Mouse (Mus musculus) E14TG2a.4 (cell line): Measurements from ENCODE around the gene Ins2.
A peak's percentile ranks its signal among the peaks of the same experiment; 100 is the strongest.

Experiments used
- H3K27me3 ChIP-seq: 2 replicates; pipeline ENCODE4 v1.6.1; 2014; ENCODE audit warnings: low read length, control low read depth; ENCODE audit not compliant: insufficient read depth
- H3K36me3 ChIP-seq: 2 replicates; pipeline ENCODE4 v1.6.1; 2014; ENCODE audit warnings: low read length, control low read depth; ENCODE audit not compliant: insufficient read depth
- H3K4me1 ChIP-seq: replicated peaks from 2 replicates; pipeline ENCODE4 v1.6.1; 2014; ENCODE audit warnings: low read depth, low read length, control low read depth
- H3K4me3 ChIP-seq: replicated peaks from 2 replicates; pipeline ENCODE4 v1.5.1; 2014; ENCODE audit warnings: mild to moderate bottlenecking, low read length
- H3K9me3 ChIP-seq: 2 replicates; pipeline ENCODE4 v1.6.1; 2014; ENCODE audit warnings: low read length, control low read depth
- CTCF ChIP-seq: conservative IDR thresholded peaks from 2 replicates; pipeline ENCODE4 v1.5.1; 2014; ENCODE audit warnings: low read length
- NANOG ChIP-seq: IDR thresholded peaks from 2 replicates; pipeline ENCODE4 v1.6.1; 2014; ENCODE audit warnings: borderline replicate concordance, low read length, mixed read lengths
- POU5F1 ChIP-seq: IDR thresholded peaks from 2 replicates; pipeline ENCODE4 v1.6.1; 2014; ENCODE audit warnings: low read length, borderline replicate concordance

Gene Ins2

DNA sequence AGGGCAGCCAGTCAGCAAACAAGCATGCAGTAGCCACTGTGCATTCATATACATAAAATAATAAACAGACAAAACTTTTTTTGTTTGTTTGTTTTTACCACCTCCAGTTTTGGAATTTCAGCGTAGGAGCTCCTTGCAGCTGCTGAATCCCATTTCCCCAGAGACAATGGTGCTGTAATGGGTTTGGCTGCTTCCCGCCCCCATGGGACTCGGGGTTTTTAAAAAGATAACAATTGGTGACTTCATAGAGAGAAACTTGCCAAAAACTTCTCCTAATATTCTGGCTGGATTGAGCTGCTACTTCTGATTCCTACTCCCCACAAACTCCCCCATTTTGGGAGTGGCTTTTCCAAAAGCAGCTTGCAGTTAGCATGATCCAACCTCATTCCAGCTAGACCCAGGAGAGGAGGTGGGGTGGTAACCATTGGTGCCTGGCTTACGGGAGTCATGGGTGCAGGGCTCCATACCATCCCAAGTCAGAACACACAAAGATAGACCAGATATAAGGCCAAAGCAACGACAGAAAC lies 43.8 kb downstream of the Ins2 start:
- H3K4me3 ChIP-seq: no peak overlapping the region
- H3K36me3 ChIP-seq: no peaks in the 10 kb centered on the region
- no peaks in the 10 kb centered on the region for H3K9me3 ChIP-seq
- H3K27me3 ChIP-seq: 0 out of 2 replicates have a peak, but pooled peaks cover 7% of the 10 kb centered on the region
- no peak for TF ChIP-seq POU5F1
- no peak for TF ChIP-seq CTCF
- TF ChIP-seq NANOG: no peak
- no peaks in the 10 kb centered on the region for H3K4me1 ChIP-seq

GRCm38 (mm10) chr7:142678611-142679010 lies 64.6 kb downstream of the Ins2 start:
- no peaks in the 10 kb centered on the region for H3K9me3 ChIP-seq
- no peaks in the 10 kb centered on the region for H3K36me3 ChIP-seq
- TF ChIP-seq NANOG: no peak
- TF ChIP-seq CTCF: no peak
- TF ChIP-seq POU5F1: no peak
- H3K27me3 ChIP-seq: peaks cover 83% of the 10 kb centered on the region
- H3K4me3 ChIP-seq: no peak overlapping the region
- no peaks in the 10 kb centered on the region for H3K4me1 ChIP-seq

- H3K36me3 ChIP-seq: no peaks in the 10 kb centered on the region
- peaks cover 67% of the 10 kb centered on the region for H3K27me3 ChIP-seq
- H3K4me3 ChIP-seq: no peak overlapping the region
- no peaks in the 10 kb centered on the region for H3K4me1 ChIP-seq
- peaks cover 15% of the 10 kb centered on the region for H3K9me3 ChIP-seq
- TF ChIP-seq POU5F1 (no peak), NANOG (no peak), CTCF (peak; percentile 33)
Observed at GRCm38 (mm10) chr7:142675644-142676043, 67.5 kb downstream of the Ins2 start.

DNA sequence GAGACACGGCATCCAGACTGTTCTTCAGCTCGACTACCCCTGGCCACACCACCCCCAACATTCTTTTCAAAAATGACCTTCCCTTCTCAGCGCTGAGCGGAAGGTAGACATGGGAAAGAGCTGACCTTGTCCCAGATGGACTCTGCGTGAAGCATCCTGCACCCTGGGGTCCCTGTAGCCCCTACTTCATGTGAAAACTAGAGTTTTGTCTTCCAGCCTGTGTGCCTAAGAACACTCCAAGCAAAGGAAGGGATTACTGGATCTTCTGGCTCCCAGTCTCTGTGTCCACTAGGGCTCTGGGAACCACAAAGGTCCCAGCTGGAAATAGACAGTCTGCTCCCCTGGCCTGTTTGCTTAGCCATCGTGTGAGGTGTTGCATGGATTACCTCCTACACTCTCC lies 68.0 kb downstream of the Ins2 start:
- no peak for TF ChIP-seq CTCF
- TF ChIP-seq POU5F1: no peak
- no peak for TF ChIP-seq NANOG
- no peaks in the 10 kb centered on the region for H3K4me1 ChIP-seq
- peaks cover 62% of the 10 kb centered on the region for H3K27me3 ChIP-seq
- H3K4me3 ChIP-seq: no peak overlapping the region
- no peaks in the 10 kb centered on the region for H3K36me3 ChIP-seq
- H3K9me3 ChIP-seq: peaks cover 20% of the 10 kb centered on the region

GRCm38 (mm10) chr7:142672120-142672519 lies 71.1 kb downstream of the Ins2 start:
- Histone ChIP-seq H3K27me3 (peaks cover 37% of the 10 kb centered on the region), H3K9me3 (peaks cover 48% of the 10 kb centered on the region), H3K4me3 (no peak overlapping the region), H3K4me1 (no peaks in the 10 kb centered on the region), H3K36me3 (no peaks in the 10 kb centered on the region)
- TF ChIP-seq NANOG (no peak), POU5F1 (no peak), CTCF (peak; percentile 62)

DNA sequence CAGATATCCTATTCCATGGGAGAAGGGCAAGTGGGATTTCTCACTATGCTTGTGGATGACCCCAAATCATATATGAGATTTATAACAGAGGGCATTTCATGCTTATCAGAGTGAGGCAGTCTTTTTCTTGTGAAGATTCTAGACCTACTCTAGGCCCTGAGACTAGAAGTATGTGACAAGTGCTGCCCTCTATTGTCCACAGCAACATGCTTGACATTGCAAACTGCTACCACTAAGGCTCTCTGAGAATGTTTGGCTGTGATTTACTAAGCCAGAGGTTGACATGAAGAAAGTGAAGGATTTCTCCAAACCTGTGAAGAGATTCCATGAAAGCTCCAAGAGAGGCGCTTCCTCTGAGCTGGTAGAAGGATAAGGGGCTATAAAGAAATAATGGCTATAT lies 72.1 kb downstream of the Ins2 start:
- Histone ChIP-seq H3K4me3 (no peak overlapping the region), H3K36me3 (no peaks in the 10 kb centered on the region), H3K27me3 (peaks cover 37% of the 10 kb centered on the region), H3K9me3 (peaks cover 58% of the 10 kb centered on the region), H3K4me1 (no peaks in the 10 kb centered on the region)
- TF ChIP-seq NANOG: no peak
- TF ChIP-seq CTCF: no peak
- TF ChIP-seq POU5F1: no peak

DNA sequence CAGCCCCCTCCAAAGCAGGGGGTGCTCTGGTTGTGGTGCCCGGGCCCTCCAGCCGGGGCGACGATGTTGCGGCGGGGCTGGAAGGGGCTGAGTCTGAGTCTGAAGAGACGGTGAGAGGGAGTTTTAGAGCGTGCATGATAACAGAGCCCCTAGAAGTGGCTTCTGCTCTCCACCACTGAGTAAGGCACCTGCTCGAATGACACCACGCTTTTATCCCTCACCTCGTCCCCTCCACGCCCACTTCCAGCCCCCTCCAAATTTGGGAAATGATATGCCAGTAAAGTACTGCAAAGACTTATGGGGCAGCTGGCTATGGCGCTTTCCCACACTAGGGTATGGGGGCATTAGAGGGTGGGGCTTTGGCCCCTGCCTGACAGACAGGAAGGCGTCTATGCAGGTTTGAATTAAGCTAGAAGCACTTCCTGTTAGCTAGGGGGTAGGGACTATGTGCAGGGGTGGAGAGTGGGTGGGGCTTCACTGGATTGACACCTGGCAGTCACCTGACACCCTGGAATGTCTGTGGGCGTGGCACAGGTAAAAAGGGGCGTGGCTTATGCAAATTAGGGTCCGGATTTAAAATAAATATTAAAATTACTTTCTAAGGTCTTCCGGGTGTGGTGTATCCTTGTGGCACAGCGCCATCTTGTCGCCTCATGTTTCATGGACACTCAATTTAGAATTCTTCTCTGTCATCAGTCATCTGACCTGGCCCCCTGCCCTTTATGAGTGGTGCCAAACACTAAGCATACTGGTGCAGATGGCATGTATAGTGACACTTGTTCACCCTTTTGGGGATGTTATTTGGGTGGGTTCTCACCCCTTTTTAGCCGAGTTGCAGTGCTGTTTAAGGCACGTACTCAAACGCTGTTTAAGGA lies 73.2 kb downstream of the Ins2 start, which contains the start of gene Gm49394:
Gene Gm49394 (minus strand): TSS at position 192 of the 875 bp plus-strand sequence.
- TF ChIP-seq CTCF: no peak
- no peak for TF ChIP-seq POU5F1
- TF ChIP-seq NANOG: no peak
- Histone ChIP-seq H3K4me3 (peak within 1 kb of the TSS; percentile 23; the same call in 1 of the 2 replicates), H3K36me3 (no peaks in the 10 kb centered on the region), H3K27me3 (peaks cover 41% of the 10 kb centered on the region), H3K9me3 (peaks cover 63% of the 10 kb centered on the region), H3K4me1 (0 out of 2 replicates have a peak, but pooled peaks cover 4% of the 10 kb centered on the region)

- no peaks in the 10 kb centered on the region for H3K36me3 ChIP-seq
- H3K27me3 ChIP-seq: peaks cover 44% of the 10 kb centered on the region
- TF ChIP-seq POU5F1 (no peak), NANOG (no peak), CTCF (no peak)
- H3K4me3 ChIP-seq: no peak overlapping the region
- H3K9me3 ChIP-seq: peaks cover 63% of the 10 kb centered on the region
- peaks cover 15% of the 10 kb centered on the region for H3K4me1 ChIP-seq
Observed at GRCm38 (mm10) chr7:142668328-142668727, 74.9 kb downstream of the Ins2 start.
